12 mouse cellular contexts compared by ENCODE assay signal in the genomic region with DNA sequence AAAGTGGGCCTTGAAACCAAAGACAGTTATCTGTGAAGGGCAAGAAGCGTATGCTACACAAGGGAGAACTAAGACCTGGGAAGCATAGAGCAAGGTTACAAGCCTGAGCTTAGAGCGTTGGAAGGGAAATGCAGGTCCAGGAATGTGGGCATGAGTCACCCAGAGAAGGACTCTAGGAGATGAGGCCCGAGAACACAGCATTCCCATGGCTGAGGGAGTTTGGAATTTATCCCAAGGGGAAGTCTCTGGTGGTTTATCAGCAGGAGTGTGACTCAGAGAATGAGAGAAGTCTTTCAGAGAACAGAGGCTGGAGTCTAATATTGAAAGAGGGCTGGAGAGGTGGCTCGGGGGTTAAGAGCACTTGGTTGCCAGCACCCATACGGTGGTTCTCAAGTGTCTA. TPM values are rescaled to one million over a fixed set of nuclear protein-coding genes. Genes with fewer than 3 reads are reported as not detected.
A peak's percentile ranks its signal among the peaks of the same experiment; 100 is the strongest.
DNase-seq lines count a peak whose midpoint lies in the region; ATAC-seq and TF ChIP-seq lines count a peak whose summit lies in the region.
"Had no signal": no experiment of that assay in that cellular context is flagged by ENCODE, and none has a peak within 500 bp of the region (broad histone marks: within the 10 kb centered on the region; RNA-seq: fewer than 3 reads in every experiment).

No protein-coding gene starts in this region.

- H3K4me3 ChIP-seq in intestine, postnatal 0 days (ENCODE audit: low read depth, low read length), result no peak overlapping the region
- no peak overlapping the region for H3K4me3 ChIP-seq in midbrain, embryonic 15.5 days

- no peaks in the 10 kb centered on the region for H3K4me1 ChIP-seq in intestine, postnatal 0 days (replicated peaks; ENCODE audit: control insufficient read depth, insufficient read depth, low read length)
- H3K4me1 ChIP-seq in midbrain, embryonic 15.5 days, result no peaks in the 10 kb centered on the region

- DNase-seq in 3134 (ENCODE audit: extremely low read depth, insufficient read length, low spot score) (peak; percentile 80), R1 (ENCODE audit: low read depth, low spot score) (peak; percentile 9)
- DNase-seq in heart, adult 9 months (ENCODE audit: low spot score in 2 of 2), result peak; percentile 74 to 80
- no peak for DNase-seq in left cerebral cortex, adult 9 months (ENCODE audit: low spot score in 2 of 2)
- no peak for DNase-seq in embryo, embryonic 10 days (ENCODE audit: low spot score)
- no peak for DNase-seq in gastrocnemius, postnatal 4 days (ENCODE audit: low spot score in 2 of 2)
- DNase-seq: forebrain, postnatal 0 days; thymus, adult 2 months had no signal

- H3K27ac ChIP-seq in intestine, postnatal 0 days (ENCODE audit: low read depth, low read length), result no peak overlapping the region
- H3K27ac ChIP-seq in midbrain, embryonic 15.5 days, result no peak overlapping the region
- H3K27ac ChIP-seq: hindbrain, postnatal 0 days; liver, embryonic 14.5 days had no signal

- ATAC-seq in intestine, postnatal 0 days, result peak; percentile 72
- no peak for ATAC-seq in midbrain, embryonic 15.5 days (replicated peaks)
- ATAC-seq: forebrain, postnatal 0 days; hindbrain, postnatal 0 days had no signal

- H3K27me3 ChIP-seq in intestine, postnatal 0 days (replicated peaks; ENCODE audit: control insufficient read depth, insufficient read depth, low read length), result no peaks in the 10 kb centered on the region
- no peaks in the 10 kb centered on the region for H3K27me3 ChIP-seq in midbrain, embryonic 15.5 days (replicated peaks)

- no peak for TF ChIP-seq CTCF in intestine, postnatal 0 days (IDR thresholded peaks at IDR 0.05; ENCODE audit: low read depth)

- H3K4me2 ChIP-seq in intestine, postnatal 0 days (replicated peaks; ENCODE audit: low read depth), result no peak overlapping the region; the same call in 1 of the 2 replicates
- no peak overlapping the region for H3K4me2 ChIP-seq in midbrain, embryonic 15.5 days

- 36% methylated on average over 5 of the region's 5 CpGs for WGBS in intestine, postnatal 0 days
- 85% methylated on average over 5 of the region's 5 CpGs for WGBS in midbrain, embryonic 15.5 days

- no peaks in the 10 kb centered on the region for H3K36me3 ChIP-seq in intestine, postnatal 0 days (ENCODE audit: control insufficient read depth, insufficient read depth)
- no peaks in the 10 kb centered on the region for H3K36me3 ChIP-seq in midbrain, embryonic 15.5 days (replicated peaks)

- H3K9ac ChIP-seq in intestine, postnatal 0 days (ENCODE audit: low read depth, low read length), result no peak overlapping the region
- H3K9ac ChIP-seq in midbrain, embryonic 15.5 days, result no peak overlapping the region
- H3K9ac ChIP-seq: forebrain, postnatal 0 days; liver, embryonic 14.5 days had no signal

- no peaks in the 10 kb centered on the region for H3K9me3 ChIP-seq in intestine, postnatal 0 days (ENCODE audit: control insufficient read depth)
- no peaks in the 10 kb centered on the region for H3K9me3 ChIP-seq in midbrain, embryonic 15.5 days

RNA-seq across cellular contexts. Expression of a gene that starts 6.3 kb away (rescaled TPM):
- 117 and 139 TPM in 2 replicates for polyA plus RNA-seq in intestine, postnatal 0 days (2015; fragmentation: Nextera tagmentation; extraction: Ambion mirVana)
- polyA plus RNA-seq in midbrain, embryonic 15.5 days (2015; fragmentation: Nextera tagmentation; extraction: Ambion mirVana), result 0.08 TPM in 1 of 2 replicates, not detected in the other
- under 1 TPM in 1 of 2 experiments, not detected in 1; 0.18 TPM for total RNA-seq in gastrocnemius, postnatal 4 days (2021)
- total RNA-seq: forebrain, postnatal 0 days; hindbrain, postnatal 0 days had no signal
- polyA plus RNA-seq: forebrain, postnatal 0 days had no signal

Comparison
In these comparisons a context has a peak if more than half of its experiments do, and no peak if none do; other contexts are left out.
1. DNase-seq: peak in 3134 (single experiment), R1 (single experiment) and heart, adult 9 months (2 of 2); none in left cerebral cortex, adult 9 months (0 of 2), embryo, embryonic 10 days (single experiment) and gastrocnemius, postnatal 4 days (0 of 2).
2. RNA of a gene that starts 6.3 kb away (polyA plus RNA-seq): 117 to 139 TPM in intestine, postnatal 0 days; 0.08 TPM in midbrain, embryonic 15.5 days; every median in the first group is over 100 times any median in the second.